Mouse (Mus musculus) retina, postnatal 1 day (tissue): Measurements from ENCODE around the gene Cacna2d1.

Source experiments
- DNase-seq: peaks from one replicate; pipeline ENCODE4 v3.0.0-alpha.2; 2012

Cacna2d1 gene

DNA sequence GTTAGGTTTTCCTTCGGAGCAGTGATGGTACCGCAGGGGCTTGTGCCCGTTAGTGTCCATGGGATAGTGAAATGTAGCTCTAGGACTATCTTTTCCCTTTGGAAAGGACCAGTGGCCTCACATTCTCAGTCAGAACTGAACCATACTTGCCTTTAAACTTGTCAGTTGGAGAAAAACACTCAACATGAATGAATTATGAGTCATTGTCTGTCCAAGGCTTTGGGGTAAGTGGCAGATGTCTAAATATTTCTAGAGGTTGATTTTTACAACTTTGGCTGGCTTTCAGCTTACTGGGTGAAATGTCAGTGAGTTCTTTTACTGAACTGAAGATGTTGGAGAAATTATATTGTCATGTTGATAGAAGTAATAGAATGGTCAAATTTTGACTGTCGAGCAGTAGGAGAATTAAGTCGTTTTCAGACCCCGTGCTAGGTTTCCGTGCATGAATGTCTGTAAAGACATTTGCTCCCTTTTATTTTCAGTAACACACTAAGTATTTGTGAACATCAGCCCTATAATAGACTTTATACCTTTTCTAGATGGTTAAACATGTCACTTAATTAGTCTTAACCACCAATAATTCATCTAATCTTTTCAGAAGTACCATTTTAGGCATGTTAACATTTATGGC, 50.9 kb downstream of the Cacna2d1 start:
- no peak for DNase-seq

DNA sequence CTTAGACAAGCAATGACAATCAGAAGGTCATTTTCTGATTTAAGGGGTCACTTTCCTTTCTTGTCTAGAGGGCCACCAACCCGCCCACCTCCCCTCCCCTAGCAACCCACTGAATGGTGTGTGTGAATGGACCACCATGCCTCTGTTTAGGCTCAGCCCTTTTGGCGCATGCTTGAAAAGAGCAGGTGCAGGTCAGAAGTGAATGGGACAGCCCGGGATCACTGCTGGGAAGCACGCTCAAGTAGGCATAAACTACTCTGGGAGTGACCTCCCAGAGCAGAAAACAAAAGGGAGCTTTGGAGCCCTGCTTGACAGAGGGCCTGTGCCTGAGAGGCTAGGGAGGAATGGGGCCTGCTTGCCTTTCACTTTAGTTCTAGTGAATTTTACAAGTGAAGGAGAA, 51.4 kb downstream of the Cacna2d1 start:
- peak; percentile 73 for DNase-seq

DNA sequence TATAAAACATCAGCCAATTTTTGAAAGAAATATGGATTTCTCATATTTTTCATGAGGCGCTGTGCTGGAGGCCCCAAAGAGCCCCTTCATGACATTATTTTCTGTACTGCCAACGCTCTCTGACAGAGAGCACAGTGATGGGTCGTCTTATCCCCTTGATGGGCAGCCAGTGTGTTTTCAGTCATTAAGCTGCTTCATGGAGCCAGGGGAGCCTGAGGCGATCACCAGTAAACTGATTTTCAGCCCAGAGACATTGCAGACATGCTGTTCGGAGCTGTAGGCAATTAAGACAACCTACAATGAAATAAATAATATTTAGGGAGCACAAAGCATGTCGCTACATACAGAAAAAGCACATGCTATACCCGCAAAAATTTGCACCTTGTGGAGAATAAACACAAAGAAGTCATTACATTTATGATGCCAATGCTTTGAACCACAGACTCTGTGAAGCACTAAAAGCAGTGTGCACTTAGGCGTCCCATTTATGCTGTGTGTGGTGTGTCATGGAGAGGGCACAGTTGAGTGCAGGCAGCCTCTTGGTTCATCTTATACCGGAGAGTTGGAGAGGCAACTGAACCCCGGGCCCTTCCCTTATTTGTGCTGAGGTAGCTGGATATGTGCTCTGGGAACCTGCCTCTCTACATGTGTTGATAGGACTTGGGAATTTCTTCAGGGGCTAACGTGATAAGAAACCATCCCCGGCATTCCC, 57.1 kb downstream of the Cacna2d1 start:
- DNase-seq = peak; percentile 51

DNA sequence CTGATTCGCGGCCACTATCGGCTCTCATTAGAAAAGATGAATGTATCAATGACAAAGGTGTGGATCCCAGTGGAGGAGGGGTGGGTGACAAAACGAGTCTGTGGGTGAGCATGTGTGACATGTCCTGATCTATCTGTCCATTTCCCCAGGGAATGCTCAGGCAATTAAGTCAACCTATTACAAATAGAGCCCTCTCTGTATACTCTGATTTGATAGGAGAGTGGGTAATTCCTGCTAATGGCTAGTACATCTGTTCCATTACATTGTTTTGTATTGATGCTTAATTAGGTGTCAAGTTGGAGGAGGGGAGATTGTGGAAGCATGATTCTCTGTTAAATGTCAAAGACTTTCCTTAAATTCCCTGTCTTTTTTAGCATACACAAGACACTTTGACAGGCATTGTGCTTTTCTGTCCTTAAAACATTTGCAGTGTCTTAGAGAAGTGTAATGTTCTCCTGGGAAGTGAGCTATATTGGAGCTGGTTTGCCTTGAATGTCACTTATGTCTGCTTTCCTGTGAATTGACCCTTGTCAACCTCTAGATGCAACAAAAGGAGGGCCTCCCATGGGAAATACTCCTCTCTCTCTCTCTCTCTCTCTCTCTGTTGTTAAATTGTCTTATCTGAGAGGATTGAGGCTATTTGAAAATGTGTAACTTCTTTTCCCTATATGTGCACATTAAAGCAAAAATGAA, 58.9 kb downstream of the Cacna2d1 start:
- DNase-seq = peak; percentile 80

DNA sequence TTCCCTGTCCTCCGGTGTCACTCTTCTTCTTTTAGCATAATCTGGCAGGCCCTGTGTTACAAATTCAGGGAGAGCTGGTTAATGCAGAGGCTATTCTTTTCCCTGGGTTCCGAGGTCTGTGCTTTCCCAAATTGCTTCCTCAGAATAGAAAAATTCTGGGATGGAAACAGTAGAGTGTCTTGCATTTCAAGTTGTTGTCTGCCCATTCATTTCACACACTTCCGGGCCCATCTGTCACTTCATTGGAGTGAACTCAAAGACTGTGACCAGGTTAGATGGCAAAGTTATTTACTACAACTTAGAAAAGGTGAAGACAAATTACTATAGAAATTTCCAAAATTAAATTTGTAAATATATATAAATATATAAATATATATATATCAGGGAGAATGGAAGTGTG, 62.7 kb downstream of the Cacna2d1 start:
- DNase-seq = no peak

DNA sequence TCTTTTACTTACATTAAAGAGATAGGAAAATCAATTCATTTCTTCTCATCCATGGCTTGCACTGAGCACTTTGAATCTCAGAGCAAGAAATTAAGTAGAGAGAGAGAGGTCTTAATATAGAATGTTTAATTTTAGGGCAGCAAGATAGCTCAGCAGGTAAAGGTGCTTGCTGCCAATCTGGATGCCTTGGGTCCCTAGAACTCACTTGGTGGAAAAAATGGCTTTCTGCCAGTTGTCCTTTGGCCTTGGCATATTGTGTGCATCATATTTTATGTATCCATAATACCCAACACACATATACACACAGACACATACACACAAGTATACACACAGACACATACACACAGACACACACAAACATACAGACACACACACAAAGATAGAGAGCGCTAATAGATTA, 63.3 kb downstream of the Cacna2d1 start:
- no peak for DNase-seq

DNA sequence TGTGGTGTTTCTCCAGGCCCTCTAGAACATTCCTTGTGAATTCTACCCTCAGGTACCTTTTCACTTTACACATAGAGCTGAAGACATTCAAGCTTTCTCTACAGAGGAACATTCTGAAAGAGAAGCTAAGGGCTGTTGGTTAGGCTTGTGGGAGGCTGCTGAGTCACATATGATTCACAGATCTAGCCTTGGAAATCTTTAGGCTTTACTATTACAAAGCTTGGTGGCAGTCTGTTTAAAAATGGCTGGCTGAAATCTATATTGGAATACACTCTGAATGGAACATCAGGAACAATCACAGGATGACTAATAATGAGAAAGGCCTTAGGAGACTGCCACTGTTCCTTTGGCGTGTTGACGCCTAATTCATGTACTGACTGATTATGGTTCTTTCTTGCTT, 66.4 kb downstream of the Cacna2d1 start:
- no peak for DNase-seq

DNA sequence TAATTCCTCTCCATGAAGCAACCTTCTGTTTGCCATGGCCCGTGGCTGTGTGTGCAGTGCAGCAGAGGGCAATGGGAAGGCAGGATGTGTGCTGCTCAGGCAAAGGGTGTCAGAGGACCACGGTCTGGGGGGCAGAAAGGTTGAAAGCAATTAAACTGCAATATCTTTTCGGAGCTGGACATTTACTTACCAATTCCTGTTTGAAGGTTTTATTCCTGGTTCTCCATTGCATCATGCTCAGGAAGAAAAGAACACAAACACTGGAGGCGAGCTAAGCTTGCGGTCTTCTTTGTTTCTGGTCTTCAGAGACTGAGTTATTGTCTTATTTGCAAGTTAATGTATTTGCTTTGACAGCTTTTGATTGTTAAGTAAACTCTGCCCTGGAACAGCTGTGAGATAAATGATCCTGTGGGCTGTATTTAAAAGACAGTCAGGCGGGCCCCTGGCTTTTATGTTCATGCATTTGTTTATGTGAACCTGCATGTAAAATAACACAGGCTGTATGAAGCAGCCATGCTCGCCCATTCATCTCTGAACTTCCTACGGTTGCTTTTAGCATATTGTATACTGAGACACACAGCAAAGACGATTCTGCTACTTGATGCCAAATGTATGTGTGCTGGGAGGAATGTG, 68.1 kb downstream of the Cacna2d1 start:
- peak; percentile 42 for DNase-seq

DNA sequence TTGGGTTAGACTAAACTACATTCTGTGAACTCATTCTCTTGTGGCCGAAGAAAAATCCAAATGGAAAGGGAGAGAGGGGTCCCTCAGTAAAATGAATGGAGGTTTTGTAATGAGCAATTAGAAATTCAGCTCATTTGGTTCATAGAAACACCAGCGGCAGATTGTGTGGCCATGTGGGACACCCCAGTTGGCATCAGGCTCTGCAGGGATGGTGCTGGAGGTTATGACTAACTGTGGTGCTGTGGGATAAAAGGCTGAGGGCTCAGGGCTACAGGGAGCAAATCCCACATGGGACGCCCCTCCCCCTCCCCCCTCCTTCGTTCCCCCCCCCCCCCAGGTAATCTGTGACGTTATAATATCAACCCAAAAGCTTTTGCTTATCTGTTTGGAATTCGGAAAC, 69.8 kb downstream of the Cacna2d1 start:
- no peak for DNase-seq

DNA sequence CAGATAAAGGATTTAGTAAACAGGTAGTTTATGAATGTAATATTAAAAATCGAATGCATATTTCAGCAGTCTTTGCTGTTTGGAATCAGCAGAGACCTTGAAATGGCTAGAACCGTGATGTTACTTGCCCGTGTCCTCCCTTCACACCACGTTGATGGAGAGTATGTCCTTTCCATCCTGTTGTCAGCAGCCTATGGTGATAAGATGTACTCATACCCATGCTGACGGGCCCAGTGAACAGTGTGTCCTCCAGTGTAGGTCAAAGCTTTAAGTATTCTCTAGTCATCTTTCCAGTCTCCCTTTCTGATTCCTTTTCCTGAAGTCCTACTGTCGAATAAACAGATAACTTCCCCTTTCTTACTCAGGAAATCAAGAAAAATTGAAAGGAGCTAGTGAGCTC, 72.5 kb downstream of the Cacna2d1 start:
- DNase-seq = no peak

DNA sequence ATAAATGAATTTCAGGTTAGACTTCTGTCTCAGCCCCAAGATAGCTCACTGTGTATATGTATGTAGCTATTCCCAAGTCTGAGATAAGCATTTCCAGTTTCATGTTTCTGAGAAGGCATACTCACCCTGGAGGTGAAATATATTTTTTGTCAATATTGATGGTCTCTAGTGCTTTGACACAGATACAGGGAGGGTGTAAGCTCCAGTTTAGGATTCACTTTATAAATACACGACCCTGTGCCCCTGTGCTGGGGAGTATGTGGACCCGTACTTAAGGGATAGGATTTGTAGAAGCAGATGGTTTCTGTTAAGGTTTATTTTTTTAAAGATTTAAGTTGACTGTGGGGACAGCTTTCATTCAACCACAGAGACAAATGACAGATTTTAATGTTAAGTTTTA, 79.2 kb downstream of the Cacna2d1 start:
- DNase-seq = no peak

DNA sequence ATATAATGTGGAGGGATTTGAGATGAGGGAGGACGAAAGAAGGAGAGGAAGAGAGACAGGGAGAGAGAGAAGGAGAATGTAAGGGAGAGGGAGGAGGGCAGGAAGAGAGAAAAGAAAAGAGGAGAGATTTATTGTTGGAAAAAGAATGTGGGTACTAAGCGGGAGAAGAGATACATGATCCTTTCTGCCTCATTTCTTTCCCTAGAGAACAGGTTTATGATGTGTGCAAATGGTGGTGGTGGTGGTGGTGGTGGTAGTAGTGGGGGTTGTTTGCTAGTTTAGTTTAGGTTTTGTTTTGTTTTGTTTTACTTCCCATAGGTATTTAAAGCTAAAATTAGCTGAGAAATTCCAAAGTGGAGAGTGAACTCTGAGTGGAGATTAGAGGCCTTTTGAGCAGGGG, 79.9 kb downstream of the Cacna2d1 start:
- no peak for DNase-seq

DNA sequence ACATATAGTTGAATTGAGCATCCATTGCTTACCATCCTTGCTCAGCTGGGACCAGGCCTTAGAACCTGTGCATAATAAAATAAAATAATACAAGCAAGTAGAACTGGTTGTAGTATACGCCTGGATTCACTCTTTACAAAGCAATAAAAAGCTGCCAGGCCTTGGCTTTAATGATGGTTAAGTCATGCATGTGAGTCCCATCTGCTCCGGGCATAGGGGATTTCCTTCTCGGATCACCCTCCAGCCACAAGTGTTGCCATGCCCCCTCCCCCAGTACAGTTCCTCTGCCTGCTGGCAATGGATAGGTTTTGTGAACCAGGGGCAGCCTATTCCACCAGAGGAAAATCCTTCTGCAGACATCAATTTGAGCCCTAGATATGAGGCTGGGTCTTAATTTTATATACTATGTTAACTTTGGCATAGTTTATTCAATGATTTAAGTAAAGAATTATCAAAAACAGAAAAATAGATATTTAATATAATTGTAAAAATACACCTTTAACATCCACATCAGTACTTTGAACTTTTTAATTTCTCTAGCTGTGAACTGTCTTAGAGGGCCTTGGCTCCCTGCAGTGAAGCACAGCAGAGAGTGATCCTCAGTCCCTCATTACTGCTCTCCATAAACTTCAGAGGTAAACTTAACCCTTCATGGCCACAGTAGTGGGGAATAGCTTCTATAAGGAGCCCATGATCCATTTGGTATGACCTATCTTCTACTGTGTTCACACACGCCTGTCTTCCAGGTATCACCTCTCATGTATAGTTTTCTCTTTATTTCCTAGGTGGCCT, 90.3 kb downstream of the Cacna2d1 start:
- DNase-seq = peak; percentile 88

DNA sequence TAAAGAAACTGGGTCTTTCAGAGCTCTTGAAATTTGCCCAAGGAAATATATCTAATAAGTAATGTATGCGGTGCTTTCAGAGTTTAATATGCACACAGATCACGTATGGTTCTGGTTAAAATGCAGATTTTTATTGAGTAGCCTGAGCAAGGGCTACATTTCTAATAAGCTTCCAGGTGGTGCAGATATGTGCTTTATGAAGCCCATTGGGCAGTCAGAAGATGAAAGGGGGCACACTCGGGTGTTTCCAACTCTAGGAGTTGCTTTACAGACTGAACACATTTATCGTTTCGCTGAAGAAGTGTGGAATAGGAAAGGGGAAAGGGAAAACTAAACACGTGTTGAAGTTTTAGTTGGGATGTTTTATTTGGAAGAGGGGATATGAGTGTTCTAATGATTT, 94.4 kb downstream of the Cacna2d1 start:
- DNase-seq = no peak

DNA sequence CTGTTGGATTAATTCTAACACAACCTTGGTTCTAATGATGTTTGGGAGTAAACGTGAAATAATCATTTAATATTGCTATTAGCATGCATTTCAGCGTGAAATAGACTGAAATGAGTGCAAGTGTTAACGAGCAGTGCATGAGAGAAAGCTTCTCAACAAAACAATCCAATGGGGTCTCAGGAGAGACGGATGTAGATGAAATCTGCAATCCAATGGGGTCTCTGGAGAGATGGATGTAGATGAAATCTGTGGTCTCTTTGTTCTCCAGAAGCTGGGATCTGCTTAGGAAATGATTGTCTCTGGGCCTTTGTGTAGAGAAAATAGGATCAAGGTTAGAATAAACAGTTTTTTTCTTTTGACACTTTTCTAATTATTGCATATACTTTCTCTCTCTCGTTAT, 95.0 kb downstream of the Cacna2d1 start:
- DNase-seq = no peak

DNA sequence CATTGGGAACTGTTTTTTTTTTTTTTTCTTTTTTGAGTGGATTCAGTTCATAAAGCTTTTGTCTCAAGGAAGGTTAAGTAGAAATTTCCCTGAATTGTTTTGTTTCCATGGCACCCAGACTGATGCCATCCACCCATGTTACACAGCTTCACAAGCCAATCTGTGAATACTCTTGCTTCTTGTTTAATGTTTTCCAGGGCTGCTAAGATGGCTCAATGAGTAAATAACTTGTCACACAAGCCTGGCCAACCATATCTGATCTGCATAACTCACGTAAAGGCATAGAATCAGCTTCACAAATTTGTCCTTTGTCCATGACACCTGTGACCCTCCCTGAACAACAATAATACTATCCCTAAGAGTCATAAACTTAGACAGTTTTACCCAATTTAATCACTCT, 99.1 kb downstream of the Cacna2d1 start:
- DNase-seq = no peak

DNA sequence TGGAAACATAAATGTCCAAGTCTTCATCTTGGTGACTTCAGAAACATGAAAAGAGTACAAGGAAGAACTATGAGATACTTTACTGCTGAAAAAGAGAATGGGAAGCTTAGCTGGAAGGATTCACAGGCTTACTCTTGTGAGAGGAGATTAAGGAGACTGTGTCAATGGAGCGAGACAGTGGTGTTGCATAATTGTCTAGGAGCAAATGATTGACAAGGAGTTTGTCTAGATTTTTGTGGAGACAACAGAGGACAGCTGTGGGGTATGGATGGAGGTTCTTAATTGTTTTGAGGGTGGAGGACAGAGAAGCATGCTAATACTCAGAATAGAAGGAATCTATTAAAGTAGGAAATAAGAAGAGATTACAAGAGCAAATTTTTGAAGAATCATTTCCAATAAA, 100.8 kb downstream of the Cacna2d1 start:
- no peak for DNase-seq

DNA sequence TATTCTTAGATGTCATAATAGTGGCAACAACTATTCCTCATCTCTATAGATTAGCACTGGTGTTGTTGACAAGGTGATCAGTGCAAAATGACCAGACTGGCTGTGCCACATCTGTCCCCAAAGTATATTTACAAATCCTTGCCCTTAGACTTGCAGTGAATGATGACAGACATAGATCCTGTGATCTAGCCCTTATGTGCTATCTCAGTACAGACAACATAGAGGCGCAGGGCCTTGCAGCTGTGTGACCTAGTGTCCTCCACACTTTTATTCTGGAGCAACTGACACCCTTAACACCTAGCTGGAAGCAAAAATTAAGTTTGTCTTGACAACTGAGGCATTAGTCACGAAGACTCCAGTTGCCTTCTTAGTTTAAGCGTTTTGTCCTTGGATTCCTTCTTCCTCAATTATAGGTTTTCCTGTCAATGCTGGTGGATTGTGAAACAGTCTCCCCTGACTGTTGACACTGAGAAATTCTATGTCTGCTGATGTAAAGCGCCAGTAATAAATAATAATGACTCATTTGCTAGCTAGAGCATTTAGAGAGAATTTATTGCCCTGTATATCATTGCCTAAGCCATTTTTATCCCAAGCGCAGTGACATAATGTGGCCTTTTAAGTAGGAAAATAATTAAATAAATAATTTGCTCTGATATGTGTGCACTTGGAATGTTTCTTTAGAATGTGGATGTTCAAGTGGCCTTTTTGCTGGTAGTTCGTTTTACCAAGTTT, 110.8 kb downstream of the Cacna2d1 start:
- DNase-seq = no peak

DNA sequence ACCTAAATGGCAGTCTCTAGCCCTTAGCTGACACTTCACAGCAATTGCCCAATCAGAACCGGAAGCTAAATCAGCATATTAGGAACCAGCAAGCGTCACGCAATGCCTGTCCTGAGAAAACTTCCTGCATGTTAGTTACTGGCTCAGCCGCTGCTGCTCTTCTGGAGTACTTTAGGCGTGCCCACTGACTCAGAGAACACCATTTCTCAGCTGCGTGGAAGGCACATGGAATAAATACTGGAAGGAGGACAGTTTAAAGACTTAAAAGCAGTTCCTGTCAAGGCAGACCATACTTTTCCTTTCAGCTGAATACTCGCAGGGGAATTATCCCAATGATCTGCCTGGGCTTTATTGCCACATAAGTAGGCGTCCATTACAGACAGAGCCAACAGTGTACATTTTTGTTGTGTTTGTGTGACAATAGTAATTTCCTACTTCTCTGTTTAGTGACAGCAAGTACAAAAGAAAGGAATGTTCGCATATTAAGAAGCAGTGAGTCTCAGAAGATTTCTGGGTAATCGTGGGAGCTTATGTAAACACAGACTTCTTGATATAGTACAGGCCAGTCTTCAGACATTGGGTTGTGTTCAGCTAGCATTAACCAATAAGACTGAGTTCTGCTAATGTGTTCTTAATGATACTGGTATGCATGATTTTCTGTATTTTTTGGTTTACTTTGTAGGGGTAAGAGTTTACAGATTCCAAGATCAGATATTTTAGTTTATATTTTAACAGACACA, 113.1 kb downstream of the Cacna2d1 start:
- no peak for DNase-seq

DNA sequence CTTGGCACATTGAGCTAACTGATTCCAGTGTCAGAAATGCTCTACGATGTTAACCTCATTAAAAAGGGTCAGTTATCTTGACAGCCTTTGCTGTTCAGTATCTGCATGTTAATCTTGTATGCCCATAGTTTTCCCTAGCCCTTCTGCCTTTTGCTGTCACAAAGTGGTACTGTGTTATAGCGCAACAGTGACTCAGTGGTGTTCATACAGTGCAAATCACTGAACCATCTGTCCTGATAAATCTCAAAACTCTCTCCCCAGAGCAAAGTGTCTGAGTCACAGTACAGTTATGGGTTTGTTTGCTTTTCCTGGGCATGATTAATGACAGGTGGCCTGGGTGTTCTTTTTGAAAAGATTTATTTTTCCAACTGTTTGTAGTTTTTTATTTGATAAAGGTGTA, 122.3 kb downstream of the Cacna2d1 start:
- DNase-seq = no peak

DNA sequence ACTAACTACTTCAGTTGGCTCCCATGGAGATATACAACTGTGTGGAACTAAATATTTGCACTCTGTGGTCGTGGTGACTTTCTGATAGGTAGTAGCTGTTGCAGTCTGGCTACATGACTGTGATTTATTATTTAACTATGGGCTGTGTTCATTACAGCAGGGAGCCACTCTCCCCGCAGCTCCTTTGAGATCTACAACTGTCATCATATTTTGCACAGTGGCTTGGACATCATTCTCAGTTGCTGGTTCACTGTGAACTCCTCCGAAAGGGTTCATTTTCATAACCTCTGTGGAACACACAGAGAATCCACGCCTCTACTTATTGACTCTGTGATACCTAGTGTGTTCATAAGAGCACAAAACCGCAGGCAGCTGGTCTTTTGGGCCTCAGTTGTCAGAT, 128.3 kb downstream of the Cacna2d1 start:
- DNase-seq = no peak

DNA sequence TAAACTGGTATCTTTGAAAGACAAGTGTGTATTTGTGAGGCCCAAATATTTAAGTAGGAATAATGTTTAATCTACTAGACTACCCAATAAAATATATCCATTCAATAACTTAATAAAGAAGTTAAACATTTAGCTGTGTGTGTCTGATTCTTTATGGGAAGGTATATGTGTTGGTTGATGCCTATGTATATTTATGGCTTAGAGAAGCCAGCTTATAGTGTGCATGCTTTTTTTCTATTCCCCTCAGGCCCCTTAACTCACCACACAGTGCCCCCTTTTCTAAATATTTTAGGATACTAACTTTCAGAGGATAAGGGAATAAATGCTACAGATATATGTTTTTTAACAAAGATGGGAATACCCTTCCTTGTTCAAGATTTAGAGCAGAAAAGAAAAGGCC, 128.8 kb downstream of the Cacna2d1 start:
- DNase-seq = no peak
